Mouse (Mus musculus) MEL (cell line): ENCODE measurements at regions not wholly inside any gene's neighbourhood (a gene's known extent, or its start where the extent isn't known, plus 50 kb on each side); places are given as distances from the start of the nearest gene placed in this dataset.

Experiments used
- ETS1 ChIP-seq: IDR thresholded peaks from 2 replicates; pipeline ENCODE4 v1.6.1; 2012; ENCODE audit warnings: low read depth, mild to moderate bottlenecking, inconsistent platforms, low read length, improper control_type of control experiment, moderate library complexity
- POLR2A ChIP-seq, 2 experiments: IDR thresholded peaks; 2 replicates each; pipeline ENCODE4 v1.6.1; 2011 to 2012; ENCODE audit warnings: low read length in 2 of 2, mild to moderate bottlenecking in 2 of 2, control low read depth in 1 of 2, improper control_type of control experiment in 1 of 2, low read depth in 1 of 2, moderate library complexity in 1 of 2; ENCODE audit not compliant: control insufficient read depth in 1 of 2, insufficient read depth in 1 of 2, poor library complexity in 1 of 2

GRCm38 (mm10) chr10:116655891-116656290 lies 74.6 kb upstream of the Cnot2 start:
- TF ChIP-seq POLR2A (IDR thresholded peaks at IDR 0.05; ENCODE audit: control insufficient read depth in 1 of 2, insufficient read depth in 1 of 2, low read depth in 1 of 2, low read length in 2 of 2, poor library complexity in 1 of 2) (no peak), ETS1 (no peak)
